Comparison of ENCODE assay signal across 28 mouse cellular contexts in genomic region chr14:27234270-27234840, GRCm38 (mm10).
DNase-seq lines count a peak whose midpoint lies in the region; ATAC-seq and TF ChIP-seq lines count a peak whose summit lies in the region.
"Had no signal": no experiment of that assay in that cellular context is flagged by ENCODE, and none has a peak within 500 bp of the region (broad histone marks: within the 10 kb centered on the region; RNA-seq: fewer than 3 reads in every experiment).

No protein-coding gene starts in this region.

- H3K4me2 ChIP-seq in embryonic facial prominence, embryonic 15.5 days (replicated peaks) = no peak overlapping the region
- H3K4me2 ChIP-seq in lung, postnatal 0 days (replicated peaks; ENCODE audit: low read depth, low read length) = no peak overlapping the region
- H3K4me2 ChIP-seq: hindbrain, embryonic 14.5 days; intestine, embryonic 15.5 days; limb, embryonic 13.5 days; liver, embryonic 12.5 days; midbrain, embryonic 12.5 days had no signal

- DNase-seq in embryonic facial prominence, embryonic 10.5 days (ENCODE audit: low spot score) = no peak
- peak; percentile 31 for DNase-seq in 3T3-L1 (ENCODE audit: low read depth, low spot score)
- DNase-seq in induced T-regulatory cell, adult 2 months (ENCODE audit: low read depth) = peak; percentile 87
- DNase-seq in lung, postnatal 0 days (ENCODE audit: low spot score) = no peak
- DNase-seq in kidney, adult 9 months = no peak
- DNase-seq in testis, postnatal 14 days (ENCODE audit: low spot score) = no peak
- DNase-seq: adrenal gland, adult 8-10 months; cerebellum, adult 2 months; cerebellum, postnatal 25 days; embryo, embryonic 11 days; gastrocnemius, postnatal 14 days; heart, adult 18-20 months; heart, postnatal 36 days; kidney, postnatal 4 days; lung, adult 18-20 months; lung, postnatal 14 days; right cerebral cortex, postnatal 14 days; spleen, adult 18-20 months; thymus, adult 2 months had no signal

- peaks cover 33% of the 10 kb centered on the region for H3K4me1 ChIP-seq in embryonic facial prominence, embryonic 15.5 days
- peaks cover 50% of the 10 kb centered on the region for H3K4me1 ChIP-seq in embryonic facial prominence, embryonic 10.5 days
- peaks cover 12% of the 10 kb centered on the region for H3K4me1 ChIP-seq in lung, postnatal 0 days (ENCODE audit: insufficient read depth, low read depth, low read length)

- H3K9ac ChIP-seq in embryonic facial prominence, embryonic 15.5 days = no peak overlapping the region
- no peak overlapping the region for H3K9ac ChIP-seq in lung, postnatal 0 days (replicated peaks; ENCODE audit: low read depth)
- H3K9ac ChIP-seq: hindbrain, embryonic 14.5 days; intestine, embryonic 15.5 days; limb, embryonic 13.5 days; liver, embryonic 12.5 days; midbrain, embryonic 12.5 days had no signal

- TF ChIP-seq EP300 in lung, postnatal 0 days (IDR thresholded peaks at IDR 0.05) = no peak

- no peak for ATAC-seq in embryonic facial prominence, embryonic 15.5 days (ENCODE audit: insufficient number of reproducible peaks, low FRiP score, low TSS enrichment, low read depth)
- ATAC-seq in CD4-positive, CD25-positive, alpha-beta regulatory T cell, adult 4 months = peak; percentile 19
- ATAC-seq in lung, postnatal 0 days = no peak
- ATAC-seq: forebrain, embryonic 16.5 days; intestine, embryonic 15.5 days; liver, embryonic 12.5 days had no signal

- H3K9me3 ChIP-seq in embryonic facial prominence, embryonic 15.5 days (replicated peaks) = no peaks in the 10 kb centered on the region
- no peaks in the 10 kb centered on the region for H3K9me3 ChIP-seq in embryonic facial prominence, embryonic 10.5 days
- no peaks in the 10 kb centered on the region for H3K9me3 ChIP-seq in lung, postnatal 0 days (ENCODE audit: low read length)
- H3K9me3 ChIP-seq: forebrain, embryonic 10.5 days; intestine, embryonic 15.5 days; limb, embryonic 13.5 days; liver, embryonic 12.5 days; midbrain, embryonic 12.5 days had no signal

- H3K36me3 ChIP-seq in embryonic facial prominence, embryonic 15.5 days = no peaks in the 10 kb centered on the region
- no peaks in the 10 kb centered on the region for H3K36me3 ChIP-seq in embryonic facial prominence, embryonic 10.5 days (replicated peaks)
- H3K36me3 ChIP-seq in lung, postnatal 0 days (ENCODE audit: insufficient read depth, low read length) = no peaks in the 10 kb centered on the region
- H3K36me3 ChIP-seq: forebrain, embryonic 10.5 days; intestine, embryonic 15.5 days; limb, embryonic 13.5 days; liver, embryonic 12.5 days; midbrain, embryonic 12.5 days had no signal

- no peak overlapping the region for H3K4me3 ChIP-seq in embryonic facial prominence, embryonic 15.5 days (replicated peaks)
- no peak overlapping the region for H3K4me3 ChIP-seq in embryonic facial prominence, embryonic 10.5 days
- no peak overlapping the region for H3K4me3 ChIP-seq in lung, postnatal 0 days (ENCODE audit: low read depth, low read length)
- H3K4me3 ChIP-seq: forebrain, embryonic 10.5 days; intestine, embryonic 15.5 days; limb, embryonic 13.5 days; liver, embryonic 12.5 days; midbrain, embryonic 12.5 days had no signal

- whole genome bisulfite sequencing in embryonic facial prominence, embryonic 15.5 days = 63% methylated on average over 4 of the region's 4 CpGs
- WGBS in embryonic facial prominence, embryonic 10.5 days = 78% methylated on average over 4 of the region's 4 CpGs
- 58% methylated on average over 4 of the region's 4 CpGs for WGBS in lung, postnatal 0 days

- TF ChIP-seq CTCF in lung, postnatal 0 days (IDR thresholded peaks at IDR 0.05) = no peak

- H3K27me3 ChIP-seq in embryonic facial prominence, embryonic 15.5 days = no peaks in the 10 kb centered on the region
- H3K27me3 ChIP-seq in embryonic facial prominence, embryonic 10.5 days (replicated peaks; ENCODE audit: low read depth, poor library complexity, severe bottlenecking) = no peaks in the 10 kb centered on the region
- H3K27me3 ChIP-seq in lung, postnatal 0 days (replicated peaks; ENCODE audit: insufficient read depth, low read length) = no peaks in the 10 kb centered on the region
- H3K27me3 ChIP-seq: intestine, embryonic 15.5 days; limb, embryonic 13.5 days; liver, embryonic 12.5 days; midbrain, embryonic 12.5 days had no signal

- H3K27ac ChIP-seq in embryonic facial prominence, embryonic 15.5 days (replicated peaks) = 0 out of 2 replicates have a peak overlapping the region, but pooled peaks have one; percentile 1
- no peak overlapping the region for H3K27ac ChIP-seq in embryonic facial prominence, embryonic 10.5 days (replicated peaks)
- H3K27ac ChIP-seq in lung, postnatal 0 days (ENCODE audit: low read length) = no peak overlapping the region
- H3K27ac ChIP-seq: forebrain, embryonic 10.5 days; hindbrain, embryonic 14.5 days; intestine, embryonic 15.5 days; limb, embryonic 13.5 days; liver, embryonic 12.5 days; midbrain, embryonic 12.5 days had no signal

Comparison
In these comparisons a context has a peak if more than half of its experiments do, and no peak if none do; other contexts are left out.
1. DNase-seq: peak in 3T3-L1 (single experiment) and induced T-regulatory cell, adult 2 months (single experiment); none in embryonic facial prominence, embryonic 10.5 days (single experiment), lung, postnatal 0 days (single experiment), kidney, adult 9 months (single experiment) and testis, postnatal 14 days (single experiment).